Mouse (Mus musculus): ENCODE measurements around the gene Gm17093. TPM values are rescaled to one million over a fixed set of nuclear protein-coding genes. Genes with fewer than 3 reads are reported as not detected.
"Not testable (repeated sequence)": the region's sequence is repeated elsewhere in the genome, so short reads cannot be mapped to it uniquely, and the experiment has no call there.

The Gm17093 gene
- not detected in 2 replicates for polyA plus RNA-seq (2012; rRNA removed)

- DNase-seq (ENCODE audit: low read depth, low spot score) = not testable (repeated sequence)
- 81% methylated on average over 5 of the region's 5 CpGs for WGBS
Measured at GRCm38 (mm10) chr14:44517976-44518375, at the start of gene Gm17093. TSS of gene Gm17093 (plus strand) at chr14:44518276.

- 94% methylated on average over 1 of the region's 1 CpGs for WGBS
- not testable (repeated sequence) for DNase-seq (ENCODE audit: low read depth, low spot score)
Measured at GRCm38 (mm10) chr14:44492163-44492562, 25.9 kb upstream of the Gm17093 start, which contains the start of gene BC061237. TSS of gene BC061237 (plus strand) at chr14:44492463.

GRCm38 (mm10) chr14:44547961-44548360 lies 29.9 kb downstream of the Gm17093 start:
- 62% methylated on average over 5 of the region's 5 CpGs for WGBS
- DNase-seq (ENCODE audit: low read depth, low spot score) = not testable (repeated sequence)

Other genes starting within 250 kb of the Gm17093 start
- gene Gm8220, start 232.7 kb upstream of the Gm17093 start, polyA plus RNA-seq (2012; rRNA removed) = not detected in 2 replicates
- not detected in 2 replicates for gene Gm5930, start 179.7 kb upstream of the Gm17093 start, polyA plus RNA-seq (2012; rRNA removed)
- gene Gm8229, start 152.9 kb upstream of the Gm17093 start, polyA plus RNA-seq (2012; rRNA removed) = not detected in 2 replicates
- not detected in 2 replicates for gene Gm3371, start 107.6 kb upstream of the Gm17093 start, polyA plus RNA-seq (2012; rRNA removed)
- not detected in 2 replicates for gene Gm8232, start 84.6 kb upstream of the Gm17093 start, polyA plus RNA-seq (2012; rRNA removed)
- not detected in 2 replicates for gene BC061237, start 25.8 kb upstream of the Gm17093 start, polyA plus RNA-seq (2012; rRNA removed)
- gene Gm8247, start 64.9 kb downstream of the Gm17093 start, polyA plus RNA-seq (2012; rRNA removed) = not detected in 2 replicates
- not detected in 2 replicates for gene Gm5624, start 109.7 kb downstream of the Gm17093 start, polyA plus RNA-seq (2012; rRNA removed)
- gene Gm8257, start 188.2 kb downstream of the Gm17093 start, polyA plus RNA-seq (2012; rRNA removed) = not detected in 2 replicates
- not detected in 2 replicates for gene Gm8267, start 232.1 kb downstream of the Gm17093 start, polyA plus RNA-seq (2012; rRNA removed)

Measured in large intestine, adult 2 months (tissue).